Mouse (Mus musculus): ENCODE measurements at regions not wholly inside any gene's neighbourhood (a gene's known extent, or its start where the extent isn't known, plus 50 kb on each side); places are given as distances from the start of the nearest gene placed in this dataset.

GRCm38 (mm10) chr8:115813426-115813825, 105.8 kb upstream of the Maf start:
- no peak for DNase-seq

- peak; percentile 5 to 25 for DNase-seq
These were observed 99.0 kb upstream of the Maf start for GRCm38 (mm10) chr8:115806579-115806978.

GRCm38 (mm10) chr8:115806139-115806538, 98.5 kb upstream of the Maf start:
- DNase-seq, result peak; percentile 3 to 24

- no peak for DNase-seq
These were observed 86.0 kb upstream of the Maf start for GRCm38 (mm10) chr8:115793587-115793986.

- peak; percentile 14 to 20 for DNase-seq
These were observed 80.8 kb upstream of the Maf start for GRCm38 (mm10) chr8:115788421-115788820.

DNA sequence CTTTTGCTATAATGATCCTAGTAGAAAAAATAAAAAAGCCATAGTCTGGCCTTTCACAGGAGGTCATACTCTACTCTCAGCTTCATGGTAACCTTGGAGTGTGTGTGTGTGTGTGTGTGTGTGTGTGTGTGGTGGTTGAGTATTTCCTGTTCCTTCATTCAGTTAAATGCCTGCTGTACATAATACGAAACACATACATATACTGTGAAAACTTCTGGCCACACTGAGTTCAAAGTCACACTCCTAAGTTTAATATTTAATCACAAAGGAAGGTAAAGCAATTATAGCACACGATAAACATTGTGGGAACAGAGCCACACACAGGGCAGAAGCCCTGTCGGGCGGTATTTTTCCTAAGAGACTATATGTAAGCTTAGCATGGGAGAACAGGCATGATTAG, 78.6 kb upstream of the Maf start:
- no peak for DNase-seq

DNA sequence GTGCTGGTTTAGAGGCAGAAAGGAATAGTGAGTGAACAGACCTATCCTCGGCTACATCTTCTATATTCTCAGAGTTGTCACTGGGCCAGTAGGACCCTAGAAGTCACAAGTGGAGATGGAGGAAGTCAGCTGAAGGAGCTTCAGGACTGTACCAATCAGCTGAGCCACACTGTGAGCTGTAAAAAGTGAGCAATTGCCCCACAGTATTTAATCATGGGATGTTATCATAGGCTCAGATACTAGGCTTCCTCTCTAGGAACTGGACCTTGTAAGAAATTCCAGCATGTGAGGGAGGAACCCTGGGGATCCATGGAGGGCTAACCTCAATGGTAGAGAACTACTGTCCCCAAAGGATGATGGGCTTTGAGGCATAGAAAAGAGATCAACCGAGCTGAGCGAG, 78.2 kb upstream of the Maf start:
- DNase-seq, result no peak

DNA sequence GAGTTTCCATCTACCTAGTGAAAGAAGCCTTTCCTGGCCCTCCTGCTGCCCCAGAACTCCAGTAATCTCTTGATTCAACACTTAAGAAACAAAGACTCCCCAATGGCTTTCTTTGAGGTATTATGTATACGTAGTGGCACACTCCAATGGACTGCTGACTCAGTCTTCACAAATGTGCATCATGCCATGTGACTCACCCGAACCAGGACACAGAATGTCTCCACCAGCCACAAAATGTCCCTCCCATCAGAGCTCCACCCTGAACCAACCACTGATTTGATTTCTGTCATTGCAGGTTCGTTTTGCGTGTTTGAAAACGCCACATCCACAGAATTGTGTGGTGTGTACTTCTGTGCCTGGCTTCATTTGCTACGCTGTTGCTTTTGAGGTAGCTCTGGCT, 75.8 kb upstream of the Maf start:
- no peak for DNase-seq

- DNase-seq, result no peak
These were observed 70.8 kb upstream of the Maf start for GRCm38 (mm10) chr8:115778433-115778832.

DNA sequence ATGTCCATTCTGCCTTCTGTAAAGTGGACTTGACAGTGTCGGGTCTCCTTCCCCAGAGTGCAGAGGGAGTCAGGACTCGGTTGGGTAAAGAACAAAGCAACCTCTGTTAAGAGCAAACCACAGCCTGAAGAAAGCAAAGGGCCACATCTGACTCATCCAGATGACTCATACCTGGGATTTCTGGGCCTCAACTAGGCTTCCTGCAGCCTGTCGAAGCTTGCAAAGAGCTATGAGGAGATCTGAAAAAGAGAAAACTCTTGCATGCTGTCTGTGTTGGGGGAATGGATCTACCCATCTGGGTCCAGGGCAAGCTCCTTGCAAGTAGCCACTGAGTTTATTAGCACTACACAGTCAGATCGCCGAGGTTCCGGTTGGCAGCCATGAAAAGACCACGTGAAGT, 63.5 kb upstream of the Maf start:
- no peak for DNase-seq

DNA sequence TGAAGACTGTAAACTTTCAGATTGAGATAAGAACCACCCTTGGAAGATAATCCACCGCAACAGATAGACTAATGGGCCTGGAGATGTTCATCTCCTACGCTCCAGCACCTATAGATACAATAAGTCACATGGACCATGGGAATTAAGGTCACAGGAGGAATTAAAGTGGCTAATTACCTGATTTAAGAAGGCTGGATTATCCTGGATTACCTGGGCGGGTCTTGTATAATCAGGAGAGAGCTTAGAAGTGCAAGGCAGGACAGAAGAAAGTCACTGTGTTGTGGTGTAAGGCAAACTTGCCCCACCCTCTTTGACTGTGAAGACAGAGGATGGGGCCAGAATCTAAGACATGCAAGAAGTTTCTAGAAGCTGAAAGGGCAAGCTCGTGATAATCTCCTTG, 61.0 kb upstream of the Maf start:
- no peak for DNase-seq

DNA sequence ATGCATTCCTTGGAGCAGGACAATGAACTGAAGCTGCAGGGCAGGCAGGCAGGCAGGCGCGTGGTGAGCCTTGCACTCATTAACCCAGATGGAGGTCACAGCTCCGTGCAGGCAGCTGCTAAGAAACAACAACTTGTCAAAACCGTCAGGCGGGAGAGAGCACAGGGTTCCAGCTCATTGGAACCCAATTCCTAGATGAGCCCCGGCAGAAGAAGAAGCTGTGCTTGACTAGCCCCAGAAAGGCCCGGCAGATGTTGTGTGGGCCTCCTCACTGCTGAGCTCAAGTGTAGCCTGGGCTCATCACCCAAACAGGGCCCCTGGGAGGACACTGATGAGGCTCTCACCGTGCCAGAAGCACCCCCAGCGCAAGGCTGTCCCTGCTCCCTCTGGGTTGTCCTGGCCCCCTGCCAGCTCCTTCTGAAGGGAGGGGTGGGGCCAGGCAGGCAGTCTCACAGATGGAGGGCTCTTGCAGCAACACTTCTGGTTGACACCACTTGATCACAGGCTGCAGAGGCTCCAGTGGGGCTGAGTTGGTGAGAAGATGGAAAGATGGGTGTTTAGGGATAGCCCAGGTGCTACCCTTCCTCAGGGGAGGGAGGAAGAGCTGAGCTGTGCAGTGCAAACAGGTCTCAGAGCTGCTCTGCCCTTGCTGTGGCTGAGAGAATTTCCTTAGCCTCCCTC, 58.8 kb upstream of the Maf start:
- DNase-seq, result peak; percentile 7 to 14

GRCm38 (mm10) chr8:115764551-115764950, 57.0 kb upstream of the Maf start:
- no peak for DNase-seq

- no peak for DNase-seq
These were observed 50.4 kb upstream of the Maf start for GRCm38 (mm10) chr8:115758011-115758410.

Data from lung, adult 18-20 months (tissue).